Mouse (Mus musculus) heart, adult 2 months (tissue): ENCODE measurements around the gene Hist2h3c2. TPM values are rescaled to one million over a fixed set of nuclear protein-coding genes. Genes with fewer than 3 reads are reported as not detected.

Source experiments
- DNase-seq, 2 experiments: peaks; one replicate each; pipeline ENCODE4 v3.0.0; 2021
- H3K27ac ChIP-seq: fragments of 200-600 bp; 2 replicates; pipeline ENCODE4 v1.8.1; 2022
- H3K27me3 ChIP-seq: fragments of 200-500 bp; 2 replicates; pipeline ENCODE4 v1.6.1; 2012; ENCODE audit warnings: mild to moderate bottlenecking, low read length, inconsistent platforms, mixed read lengths; ENCODE audit not compliant: control insufficient read depth, insufficient read depth
- H3K36me3 ChIP-seq: fragments of 200-500 bp; 2 replicates; pipeline ENCODE4 v1.6.1; 2012; ENCODE audit warnings: low read length, inconsistent platforms; ENCODE audit not compliant: control insufficient read depth, insufficient read depth
- H3K4me1 ChIP-seq: fragments of 200-500 bp; 2 replicates; pipeline ENCODE4 v1.6.1; 2011; ENCODE audit warnings: low read length; ENCODE audit not compliant: control insufficient read depth, insufficient read depth
- H3K4me3 ChIP-seq: fragments of 200-600 bp; 2 replicates; pipeline ENCODE4 v1.8.1; 2022
- H3K79me2 ChIP-seq: fragments of 200-500 bp; replicated peaks from 2 replicates; pipeline ENCODE4 v1.6.1; 2012; ENCODE audit warnings: mild to moderate bottlenecking, inconsistent platforms, low read length, moderate library complexity, mixed read lengths; ENCODE audit not compliant: control insufficient read depth, insufficient read depth
- H3K9ac ChIP-seq: fragments of 200-500 bp; 2 replicates; pipeline ENCODE4 v1.6.1; 2012; ENCODE audit warnings: low read depth, mild to moderate bottlenecking, control low read depth, inconsistent platforms, low read length, mixed read lengths
- CTCF ChIP-seq: fragments of 200-600 bp; IDR thresholded peaks from 2 replicates; pipeline ENCODE4 v1.8.1; 2022; ENCODE audit warnings: antibody characterized with exemption, mild to moderate bottlenecking, moderate library complexity
- EP300 ChIP-seq: fragments of 200-500 bp; IDR thresholded peaks from 2 replicates; pipeline ENCODE4 v1.6.1; 2011; ENCODE audit warnings: low read depth, low read length, control low read depth; ENCODE audit not compliant: insufficient read depth
- POLR2A ChIP-seq: fragments of 200-500 bp; IDR thresholded peaks from 2 replicates; pipeline ENCODE4 v1.6.1; 2011; ENCODE audit warnings: mild to moderate bottlenecking, low read depth, low read length, control low read depth; ENCODE audit not compliant: insufficient read depth
- WGBS: fragments of 180-500 bp; shearing (Covaris S2); methylation state at CpG from one replicate; pipeline ENCODE4 v1.1.7; 2018; 5-methylcytosine and 5-hydroxymethylcytosine counted together
- intact Hi-C: fragments of 180-260 bp; cut with DNase I; formaldehyde crosslinking; loops from one replicate; pipeline ENCODE4 v1.15.1; 2025
- polyA plus RNA-seq: library from polyadenylated mRNA; depleted of rRNA; stranded (reverse); fragments of >200 nt; gene quantifications from 2 replicates; pipeline ENCODE4 v1.2.3, GENCODE M21; 2012
- total RNA-seq, 2 experiments: library from RNA; stranded (reverse); gene quantifications; 2 replicates each; pipeline ENCODE4 v1.2.3; 2021

Hist2h3c2 gene
- total and polyA plus RNA-seq, 3 experiments, result 5.5 to 9.2 (median 6.2) TPM

- Histone ChIP-seq H3K9ac (peak overlapping the region; percentile 82), H3K4me1 (peaks cover 8% of the 10 kb centered on the region), H3K79me2 (no peaks in the 10 kb centered on the region), H3K27me3 (no peaks in the 10 kb centered on the region), H3K4me3 (peak overlapping the region; percentile 80), H3K36me3 (peaks cover 3% of the 10 kb centered on the region; the same call in 1 of the 2 replicates), H3K27ac (peak overlapping the region; percentile 98)
- 54% methylated on average over 3 of the region's 3 CpGs for WGBS
- TF ChIP-seq EP300 (no peak), CTCF (peak; percentile 14; the same call in 1 of the 2 replicates)
- DNase-seq, result no peak
- intact Hi-C loops, result loop anchor here (2.0 kb wide), 1 partner anchor 19 kb away; no protein-coding TSS in a partner anchor
Measured at GRCm38 (mm10) chr3:96261623-96262022, 22.7 kb upstream of the Hist2h3c2 start.

- 88% methylated on average over 5 of the region's 5 CpGs for WGBS
- no peak for TF ChIP-seq POLR2A
- no peak for TF ChIP-seq EP300
- no peak for TF ChIP-seq CTCF
- Histone ChIP-seq H3K79me2 (no peaks in the 10 kb centered on the region), H3K9ac (no peak overlapping the region), H3K27me3 (no peaks in the 10 kb centered on the region), H3K36me3 (peaks cover 3% of the 10 kb centered on the region; the same call in 1 of the 2 replicates), H3K4me1 (peaks cover 10% of the 10 kb centered on the region), H3K4me3 (no peak overlapping the region), H3K27ac (no peak overlapping the region)
- intact Hi-C loops, result no loop called here
- DNase-seq, result no peak
Measured at GRCm38 (mm10) chr3:96260220-96260619, 21.3 kb upstream of the Hist2h3c2 start.

GRCm38 (mm10) chr3:96257190-96257589 is 18.3 kb upstream of the Hist2h3c2 start:
- Histone ChIP-seq H3K4me3 (no peak overlapping the region), H3K79me2 (no peaks in the 10 kb centered on the region), H3K36me3 (peaks cover 3% of the 10 kb centered on the region; the same call in 1 of the 2 replicates), H3K27me3 (no peaks in the 10 kb centered on the region), H3K27ac (no peak overlapping the region), H3K4me1 (peaks cover 7% of the 10 kb centered on the region), H3K9ac (no peak overlapping the region)
- TF ChIP-seq POLR2A (no peak), CTCF (no peak), EP300 (no peak)
- intact Hi-C loops, result no loop called here
- DNase-seq, result no peak
- 82% methylated on average over 3 of the region's 3 CpGs for WGBS

GRCm38 (mm10) chr3:96255926-96256593 is 17.1 kb upstream of the Hist2h3c2 start:
- peaks cover 2% of the 10 kb centered on the region; the same call in 1 of the 2 replicates for H3K4me1 ChIP-seq
- no peaks in the 10 kb centered on the region; the same call in 1 of the 2 replicates for H3K36me3 ChIP-seq
- no peak for TF ChIP-seq CTCF
- TF ChIP-seq POLR2A, result no peak
- no peak for TF ChIP-seq EP300
- H3K27ac ChIP-seq, result no peak overlapping the region
- WGBS, result 49% methylated on average over 5 of the region's 5 CpGs
- H3K4me3 ChIP-seq, result no peak overlapping the region
- H3K27me3 ChIP-seq, result no peaks in the 10 kb centered on the region
- no peak for DNase-seq
- no peaks in the 10 kb centered on the region for H3K79me2 ChIP-seq
- no peak overlapping the region for H3K9ac ChIP-seq
- intact Hi-C loops, result no loop called here

GRCm38 (mm10) chr3:96254683-96255355 is 15.9 kb upstream of the Hist2h3c2 start:
- Histone ChIP-seq H3K36me3 (no peaks in the 10 kb centered on the region), H3K79me2 (no peaks in the 10 kb centered on the region), H3K27ac (no peak overlapping the region), H3K27me3 (no peaks in the 10 kb centered on the region), H3K4me3 (no peak overlapping the region), H3K9ac (no peak overlapping the region), H3K4me1 (peaks cover 2% of the 10 kb centered on the region; the same call in 1 of the 2 replicates)
- intact Hi-C loops, result no loop called here
- DNase-seq, result no peak
- WGBS, result 65% methylated on average over 10 of the region's 10 CpGs
- TF ChIP-seq EP300 (no peak), POLR2A (no peak), CTCF (no peak)

- TF ChIP-seq CTCF, result no peak
- Histone ChIP-seq H3K27ac (no peak overlapping the region), H3K9ac (no peak overlapping the region), H3K4me3 (no peak overlapping the region), H3K27me3 (no peaks in the 10 kb centered on the region), H3K79me2 (no peaks in the 10 kb centered on the region), H3K4me1 (peaks cover 2% of the 10 kb centered on the region; the same call in 1 of the 2 replicates), H3K36me3 (peaks cover 2% of the 10 kb centered on the region; the same call in 1 of the 2 replicates)
- intact Hi-C loops, result no loop called here
- no peak for DNase-seq
- WGBS, result 83% methylated on average over 3 of the region's 3 CpGs
Measured at GRCm38 (mm10) chr3:96251787-96252186, 12.9 kb upstream of the Hist2h3c2 start.
